ENCODE assay signal across 9 mouse cellular contexts in the genomic region with DNA sequence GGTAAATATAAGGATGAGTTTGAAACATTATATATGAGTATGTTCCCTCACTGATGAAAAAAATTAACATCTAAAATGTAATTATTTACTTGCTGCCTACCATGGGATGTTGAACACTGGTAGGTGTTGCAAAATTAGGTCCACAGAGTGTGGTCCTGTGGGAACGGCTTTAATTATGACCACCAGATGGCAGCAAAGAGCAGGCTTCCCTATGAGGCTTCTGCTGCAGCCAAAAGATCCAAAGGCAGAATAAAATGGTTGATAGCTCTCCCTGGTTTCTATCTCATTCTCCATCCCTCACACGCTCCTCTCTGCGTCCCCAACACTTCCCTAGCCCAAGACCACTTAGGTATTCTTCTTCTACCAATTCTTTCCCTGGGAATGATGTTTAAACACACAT. TPM values are rescaled to one million over a fixed set of nuclear protein-coding genes. Genes with fewer than 3 reads are reported as not detected.
DNase-seq lines count a peak whose midpoint lies in the region; ATAC-seq and TF ChIP-seq lines count a peak whose summit lies in the region.
"Had no signal": no experiment of that assay in that cellular context is flagged by ENCODE, and none has a peak within 500 bp of the region (broad histone marks: within the 10 kb centered on the region; RNA-seq: fewer than 3 reads in every experiment).

No protein-coding gene starts in this region.

- in situ Hi-C loops in ES-E14 (cut with MboI; ENCODE audit: low sequenced_read_pairs in 2 of 2, unreplicated experiment in 2 of 2) = loop anchor here in 1 of 2 experiments (10.0 kb wide), 1 partner anchor 1184 kb away; no protein-coding TSS in a partner anchor

- WGBS in liver, postnatal 0 days (ENCODE audit: insufficient replicate concordance) = 8% methylated on average over 3 of the region's 3 CpGs

- no peak overlapping the region for H3K4me2 ChIP-seq in liver, postnatal 0 days (ENCODE audit: low read depth, low read length)
- H3K4me2 ChIP-seq: hindbrain, embryonic 15.5 days had no signal

- no peak for TF ChIP-seq EP300 in liver, postnatal 0 days (IDR thresholded peaks at IDR 0.05; ENCODE audit: low read depth)

- no peaks in the 10 kb centered on the region for H3K9me3 ChIP-seq in ES-E14 (ENCODE audit: control insufficient read depth, insufficient read depth, low read depth, low read length)
- H3K9me3 ChIP-seq in liver, postnatal 0 days (ENCODE audit: low read length) = no peaks in the 10 kb centered on the region
- H3K9me3 ChIP-seq: hindbrain, embryonic 15.5 days had no signal

- DNase-seq in A20 (ENCODE audit: low read depth, low spot score) (peak; percentile 56), ES-E14 (ENCODE audit: low read depth, low spot score) (peak; percentile 60)
- DNase-seq in cerebellum, adult 11 months = peak; percentile 49
- peak; percentile 80 for DNase-seq in kidney, postnatal 10 days
- peak; percentile 69 for DNase-seq in liver, postnatal 0 days
- DNase-seq in right cerebral cortex, adult 18-20 months = peak; percentile 71
- peak; percentile 20 for DNase-seq in yolk sac, embryonic 10.5 days (ENCODE audit: low spot score)

- TF ChIP-seq CTCF in liver, postnatal 0 days (IDR thresholded peaks at IDR 0.05; ENCODE audit: low read depth) = peak; percentile 94

- peak; percentile 87 for ATAC-seq in frontal cortex, adult (ENCODE audit: low TSS enrichment)
- peak; percentile 48; the same call in 1 of the 2 replicates for ATAC-seq in liver, postnatal 0 days

- H3K27me3 ChIP-seq in liver, postnatal 0 days (ENCODE audit: insufficient read depth, low read length) = no peaks in the 10 kb centered on the region
- H3K27me3 ChIP-seq: hindbrain, embryonic 15.5 days had no signal

- no peak overlapping the region for H3K9ac ChIP-seq in ES-E14 (ENCODE audit: insufficient read depth, low read depth, low read length, poor library complexity, severe bottlenecking)
- no peak overlapping the region for H3K9ac ChIP-seq in liver, postnatal 0 days (replicated peaks)
- H3K9ac ChIP-seq: hindbrain, embryonic 15.5 days had no signal

- H3K4me1 ChIP-seq in ES-E14 (ENCODE audit: control insufficient read depth in 2 of 2, insufficient read depth in 2 of 2, low read length in 2 of 2, poor library complexity in 1 of 2) = no peaks in the 10 kb centered on the region
- no peaks in the 10 kb centered on the region for H3K4me1 ChIP-seq in liver, postnatal 0 days (ENCODE audit: insufficient read depth)

- H3K4me3 ChIP-seq in ES-E14 (ENCODE audit: insufficient read depth in 1 of 2, low read depth in 1 of 2, low read length in 2 of 2, poor library complexity in 1 of 2, severe bottlenecking in 1 of 2) = no peak overlapping the region
- no peak overlapping the region for H3K4me3 ChIP-seq in liver, postnatal 0 days (ENCODE audit: low read depth, low read length)
- H3K4me3 ChIP-seq: hindbrain, embryonic 15.5 days had no signal

- H3K27ac ChIP-seq in ES-E14 (ENCODE audit: insufficient read depth, low read depth, low read length, poor library complexity, severe bottlenecking) = no peak overlapping the region
- H3K27ac ChIP-seq in liver, postnatal 0 days (ENCODE audit: low read depth) = no peak overlapping the region
- H3K27ac ChIP-seq: hindbrain, embryonic 15.5 days had no signal

- no peaks in the 10 kb centered on the region for H3K36me3 ChIP-seq in ES-E14 (ENCODE audit: control insufficient read depth, insufficient read depth, low read length, poor library complexity, severe bottlenecking)
- no peaks in the 10 kb centered on the region for H3K36me3 ChIP-seq in liver, postnatal 0 days (replicated peaks; ENCODE audit: insufficient read depth, low read length)
- H3K36me3 ChIP-seq: hindbrain, embryonic 15.5 days had no signal

TF ChIP-seq in ES-E14, 5 proteins besides CTCF, POLR2A, EP300 and RAD21:
- TF ChIP-seq MAFK (IDR thresholded peaks at IDR 0.05; ENCODE audit: insufficient read depth, low read depth, low read length) (no peak), ZC3H11A (IDR thresholded peaks at IDR 0.05; ENCODE audit: borderline replicate concordance, low read depth, low read length) (no peak; the same call in 1 of the 2 replicates), HCFC1 (IDR thresholded peaks at IDR 0.05; ENCODE audit: borderline replicate concordance, insufficient read depth, low read length) (no peak), CHD2 (IDR thresholded peaks at IDR 0.05; ENCODE audit: low read depth, low read length) (no peak), ZNF384 (IDR thresholded peaks at IDR 0.05; ENCODE audit: low read depth, low read length) (no peak)

RNA-seq across cellular contexts. Expression of a gene that starts 54.6 kb away (rescaled TPM):
- 43.4 and 62.0 TPM in 2 replicates for total RNA-seq in ES-E14 (2012; rRNA removed)
- polyA plus RNA-seq in liver, postnatal 0 days (2015; fragmentation: Nextera tagmentation; extraction: Ambion mirVana) = 9.1 and 11.5 TPM in 2 replicates

RNA-seq across cellular contexts. Expression of a gene that starts 59.0 kb away (rescaled TPM):
- total RNA-seq in ES-E14 (2012; rRNA removed) = 18.5 and 25.3 TPM in 2 replicates
- polyA plus RNA-seq in liver, postnatal 0 days (2015; fragmentation: Nextera tagmentation; extraction: Ambion mirVana) = 1.9 and 2.0 TPM in 2 replicates

Comparison
In these comparisons a context has a peak if more than half of its experiments do, and no peak if none do; other contexts are left out.
1. DNase-seq: peak in every context shown above with its lines; median percentile 80 in kidney, postnatal 10 days; 71 in right cerebral cortex, adult 18-20 months; 69 in liver, postnatal 0 days; 60 in ES-E14; 56 in A20; 49 in cerebellum, adult 11 months; 20 in yolk sac, embryonic 10.5 days.